Mouse (Mus musculus) erythroblast, adult 5-6 weeks (primary cell): ENCODE measurements at regions not wholly inside any gene's neighbourhood (a gene's known extent, or its start where the extent isn't known, plus 50 kb on each side); places are given as distances from the start of the nearest gene placed in this dataset.

Source experiments
- ATAC-seq: replicated peaks from 2 replicates; pipeline ENCODE4 v1.8.0; 2016; ENCODE audit warnings: moderate number of reproducible peaks, mild to moderate bottlenecking, moderate TSS enrichment, inconsistent platforms; ENCODE audit not compliant: poor library complexity, low FRiP score, severe bottlenecking

- ATAC-seq, result no peak
Observed at GRCm38 (mm10) chr2:147710593-147711265, 336.0 kb downstream of the Foxa2 start.

GRCm38 (mm10) chr2:147709799-147710198, 337.0 kb downstream of the Foxa2 start:
- no peak for ATAC-seq

GRCm38 (mm10) chr2:147707156-147707555, 339.6 kb downstream of the Foxa2 start:
- no peak for ATAC-seq

GRCm38 (mm10) chr2:147703981-147704380, 342.3 kb downstream of the Pax1 start:
- no peak for ATAC-seq

- no peak for ATAC-seq
Observed at GRCm38 (mm10) chr2:147702330-147703063, 340.8 kb downstream of the Pax1 start.

- no peak for ATAC-seq
Observed at GRCm38 (mm10) chr2:147699524-147700081, 337.9 kb downstream of the Pax1 start.

- ATAC-seq, result no peak
Observed at GRCm38 (mm10) chr2:147691896-147692295, 330.2 kb downstream of the Pax1 start.

GRCm38 (mm10) chr2:147690506-147691208, 328.9 kb downstream of the Pax1 start:
- ATAC-seq, result no peak

- no peak for ATAC-seq
Observed at GRCm38 (mm10) chr2:147688742-147689141, 327.0 kb downstream of the Pax1 start.

GRCm38 (mm10) chr2:147656667-147657066, 294.9 kb downstream of the Pax1 start:
- no peak for ATAC-seq

GRCm38 (mm10) chr2:147650229-147650628, 288.5 kb downstream of the Pax1 start:
- no peak for ATAC-seq

GRCm38 (mm10) chr2:147647972-147648371, 286.2 kb downstream of the Pax1 start:
- ATAC-seq, result no peak

- ATAC-seq, result no peak
Observed at GRCm38 (mm10) chr2:147647506-147647905, 285.8 kb downstream of the Pax1 start.

- no peak for ATAC-seq
Observed at GRCm38 (mm10) chr2:147637882-147638281, 276.2 kb downstream of the Pax1 start.

GRCm38 (mm10) chr2:147632737-147633136, 271.0 kb downstream of the Pax1 start:
- no peak for ATAC-seq

GRCm38 (mm10) chr2:147629716-147630115, 268.0 kb downstream of the Pax1 start:
- no peak for ATAC-seq

GRCm38 (mm10) chr2:147627096-147627495, 265.4 kb downstream of the Pax1 start:
- ATAC-seq, result no peak

- ATAC-seq, result no peak
Observed at GRCm38 (mm10) chr2:147623116-147623515, 261.4 kb downstream of the Pax1 start.

- no peak for ATAC-seq
Observed at GRCm38 (mm10) chr2:147617849-147618248, 256.1 kb downstream of the Pax1 start.

- ATAC-seq, result no peak
Observed at GRCm38 (mm10) chr2:147610343-147610742, 248.6 kb downstream of the Pax1 start.

- ATAC-seq, result no peak
Observed at GRCm38 (mm10) chr2:147601639-147602038, 239.9 kb downstream of the Pax1 start.
